Mouse (Mus musculus) limb, embryonic 15.5 days (tissue): ENCODE data around the gene Oxsm. TPM values are rescaled to one million over a fixed set of nuclear protein-coding genes. Genes with fewer than 3 reads are reported as not detected.

Experiments used
- ATAC-seq: fragments of 200-750 bp; cut with Nextera tagmentation; 2 replicates; pipeline ENCODE4 v1.8.0; 2017; ENCODE audit warnings: low read depth, moderate TSS enrichment; ENCODE audit not compliant: insufficient number of reproducible peaks, low FRiP score, low TSS enrichment
- H3K27ac ChIP-seq: fragments of 300-500 bp; sonication (generic); 2 replicates; pipeline ENCODE4 v1.5.1; 2015; ENCODE audit warnings: moderate library complexity, mild to moderate bottlenecking, inconsistent platforms
- H3K27me3 ChIP-seq: fragments of 300-500 bp; sonication (generic); 2 replicates; pipeline ENCODE4 v1.6.1; 2015; ENCODE audit warnings: inconsistent platforms
- H3K36me3 ChIP-seq: fragments of 300-500 bp; sonication (generic); 2 replicates; pipeline ENCODE4 v1.6.1; 2015; ENCODE audit warnings: inconsistent platforms
- H3K4me1 ChIP-seq: fragments of 300-500 bp; sonication (generic); 2 replicates; pipeline ENCODE4 v1.6.1; 2015; ENCODE audit warnings: inconsistent platforms
- H3K4me2 ChIP-seq: fragments of 300-500 bp; sonication (generic); 2 replicates; pipeline ENCODE4 v1.6.1; 2015; ENCODE audit warnings: mild to moderate bottlenecking, inconsistent platforms
- H3K4me3 ChIP-seq: fragments of 300-500 bp; sonication (generic); 2 replicates; pipeline ENCODE4 v1.5.1; 2015; ENCODE audit warnings: mild to moderate bottlenecking, inconsistent platforms
- H3K9ac ChIP-seq: fragments of 300-500 bp; sonication (generic); 2 replicates; pipeline ENCODE4 v1.6.1; 2015; ENCODE audit warnings: inconsistent platforms
- H3K9me3 ChIP-seq: fragments of 300-500 bp; sonication (generic); 2 replicates; pipeline ENCODE4 v1.6.1; 2016; ENCODE audit warnings: inconsistent platforms
- WGBS: fragments of 180-500 bp; shearing (Covaris S2); methylation state at CpG from one replicate; pipeline ENCODE4 v1.1.7; 2015; 5-methylcytosine and 5-hydroxymethylcytosine counted together
- polyA plus RNA-seq: library from polyadenylated mRNA; unstranded; fragments of >200 nt; fragmentation: Nextera tagmentation; extraction: Ambion mirVana; gene quantifications from 2 replicates; pipeline ENCODE4 v1.2.1, GENCODE M21; 2015

The Oxsm gene
- polyA plus RNA-seq, 1 experiment from 2014 or later, result 2.3 TPM

DNA sequence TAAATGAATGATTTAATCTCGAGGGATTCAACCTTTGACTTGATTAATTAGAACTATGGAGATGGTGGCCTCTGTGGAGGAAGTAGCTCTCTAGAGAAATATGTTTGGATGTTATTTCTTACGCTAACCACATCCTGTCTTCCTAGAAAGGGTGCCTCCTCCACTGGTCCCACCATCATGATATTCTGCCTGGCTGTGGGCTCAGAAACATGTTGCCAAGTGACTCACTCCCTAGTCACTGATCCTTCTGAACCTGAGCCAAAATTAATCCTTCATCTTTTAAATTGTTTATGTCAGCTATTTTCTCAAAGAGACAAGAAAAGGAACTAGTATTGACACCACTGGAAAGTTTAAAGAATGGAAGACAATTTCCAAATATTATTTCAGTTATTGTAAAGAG lies 6.6 kb upstream of the Oxsm start:
- peaks cover 36% of the 10 kb centered on the region for H3K36me3 ChIP-seq
- no peak overlapping the region for H3K4me2 ChIP-seq
- H3K4me1 ChIP-seq, result no peaks in the 10 kb centered on the region
- 74% methylated on average over 2 of the region's 2 CpGs for WGBS
- ATAC-seq, result no peak
- H3K4me3 ChIP-seq, result no peak overlapping the region
- H3K27me3 ChIP-seq, result no peaks in the 10 kb centered on the region
- no peak overlapping the region for H3K9ac ChIP-seq
- H3K27ac ChIP-seq, result no peak overlapping the region
- H3K9me3 ChIP-seq, result no peaks in the 10 kb centered on the region

DNA sequence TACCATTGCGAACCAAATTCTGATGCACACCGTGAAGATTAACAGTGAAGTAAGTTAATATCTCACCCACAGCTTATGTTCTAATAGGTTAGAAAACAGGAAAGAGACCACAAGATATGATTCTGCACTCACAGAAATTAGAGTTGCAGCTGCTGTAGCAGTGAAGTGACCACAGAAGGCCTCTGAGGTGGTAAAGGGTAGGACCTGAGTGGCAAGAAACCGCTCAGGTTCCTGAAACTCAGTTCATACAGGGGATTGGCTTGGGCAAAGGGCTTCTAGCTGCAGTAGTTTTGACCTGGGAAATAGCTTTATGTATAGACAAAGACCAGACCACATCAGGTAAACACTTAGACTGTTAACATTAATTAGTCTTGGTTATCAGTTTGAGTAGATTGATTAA lies 6.1 kb upstream of the Oxsm start:
- Histone ChIP-seq H3K4me3 (no peak overlapping the region), H3K4me2 (no peak overlapping the region), H3K27me3 (no peaks in the 10 kb centered on the region), H3K9ac (no peak overlapping the region), H3K36me3 (peaks cover 35% of the 10 kb centered on the region), H3K4me1 (no peaks in the 10 kb centered on the region), H3K9me3 (no peaks in the 10 kb centered on the region), H3K27ac (no peak overlapping the region)
- WGBS, result 89% methylated on average over 3 of the region's 3 CpGs
- no peak for ATAC-seq

- peak overlapping the region; percentile 74 for H3K4me3 ChIP-seq
- peak overlapping the region; percentile 56 for H3K4me2 ChIP-seq
- 67% methylated on average over 3 of the region's 3 CpGs for WGBS
- 0 out of 2 replicates have a peak, but pooled peaks cover 7% of the 10 kb centered on the region for H3K4me1 ChIP-seq
- peaks cover 9% of the 10 kb centered on the region for H3K36me3 ChIP-seq
- ATAC-seq, result no peak
- H3K27me3 ChIP-seq, result no peaks in the 10 kb centered on the region
- no peak overlapping the region for H3K9ac ChIP-seq
- H3K9me3 ChIP-seq, result no peaks in the 10 kb centered on the region
- H3K27ac ChIP-seq, result no peak overlapping the region
These were observed 491 bp upstream of the Oxsm start for GRCm38 (mm10) chr14:16250099-16250498.

- 14% methylated on average over 9 of the region's 9 CpGs for WGBS
- H3K27ac ChIP-seq, result peak overlapping the region; percentile 89; the same call in 1 of the 2 replicates
- no peak for ATAC-seq
These were observed 928 bp downstream of the Oxsm start for GRCm38 (mm10) chr14:16248603-16249157.

DNA sequence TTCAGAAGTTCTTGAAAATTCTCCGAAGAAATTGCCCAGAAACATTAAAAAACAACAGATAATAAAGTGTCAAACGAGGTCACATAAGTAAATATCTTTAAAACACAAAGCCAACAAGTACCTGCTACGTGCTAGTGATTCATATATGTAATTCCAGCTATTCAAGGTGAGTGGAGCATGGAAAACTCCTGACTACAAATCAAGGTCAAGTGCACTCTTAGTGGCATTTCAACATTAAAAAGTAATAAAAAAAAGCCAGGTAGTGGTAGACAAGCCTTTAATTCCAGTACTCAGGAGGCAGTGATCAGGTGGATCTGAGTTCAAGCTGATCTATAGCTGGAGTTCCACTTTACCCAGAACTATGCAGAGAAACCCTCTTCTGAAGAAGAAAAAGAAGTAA lies 1.5 kb downstream of the Oxsm start:
- H3K27ac ChIP-seq, result no peak overlapping the region
- 0 out of 2 replicates have a peak overlapping the region, but pooled peaks have one; percentile 74 for H3K4me3 ChIP-seq
- no peaks in the 10 kb centered on the region for H3K9me3 ChIP-seq
- 76% methylated on average over 3 of the region's 3 CpGs for WGBS
- no peaks in the 10 kb centered on the region for H3K27me3 ChIP-seq
- ATAC-seq, result no peak
- H3K36me3 ChIP-seq, result no peaks in the 10 kb centered on the region
- no peak overlapping the region for H3K9ac ChIP-seq
- peaks cover 10% of the 10 kb centered on the region; the same call in 1 of the 2 replicates for H3K4me1 ChIP-seq
- peak overlapping the region; percentile 56 for H3K4me2 ChIP-seq

More at GRCm38 (mm10) chr14:16248603-16249157, 928 bp downstream of the Oxsm start:
- Histone ChIP-seq H3K9me3 (no peaks in the 10 kb centered on the region), H3K4me1 (peaks cover 9% of the 10 kb centered on the region; the same call in 1 of the 2 replicates), H3K4me3 (peak overlapping the region; percentile 74), H3K36me3 (no peaks in the 10 kb centered on the region), H3K4me2 (peak overlapping the region; percentile 56), H3K9ac (peak overlapping the region; percentile 88), H3K27me3 (no peaks in the 10 kb centered on the region)

DNA sequence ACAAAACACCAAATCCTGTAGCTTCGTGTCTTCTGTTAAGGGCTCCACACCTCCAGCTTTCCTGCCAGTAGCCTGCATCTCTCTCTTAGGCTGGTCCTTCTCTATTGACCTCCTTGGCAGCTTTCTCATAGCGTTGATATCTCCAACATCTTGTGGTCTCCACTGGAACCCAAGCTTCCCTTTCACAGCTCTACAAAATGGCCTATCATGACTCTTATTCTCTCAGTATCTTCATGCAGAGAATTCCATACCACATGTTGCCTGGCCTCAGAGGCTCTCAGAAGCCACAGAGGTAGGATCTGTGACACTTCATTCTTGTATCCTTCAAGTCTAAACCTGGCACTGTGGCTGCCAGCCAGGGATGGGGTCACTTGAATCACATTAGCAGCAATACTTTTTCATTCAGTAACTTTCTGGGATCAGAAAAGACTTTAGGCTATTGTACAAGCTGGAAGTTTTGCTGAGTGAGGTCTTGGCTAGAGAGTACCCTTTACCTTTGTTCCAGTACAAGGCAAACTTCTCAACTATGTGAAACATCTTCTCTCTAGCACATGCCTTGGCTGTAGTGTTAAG lies 3.2 kb downstream of the Oxsm start:
- no peak for ATAC-seq
- Histone ChIP-seq H3K36me3 (no peaks in the 10 kb centered on the region), H3K4me2 (no peak overlapping the region), H3K9me3 (no peaks in the 10 kb centered on the region), H3K4me1 (peaks cover 15% of the 10 kb centered on the region), H3K9ac (no peak overlapping the region), H3K27me3 (no peaks in the 10 kb centered on the region), H3K27ac (no peak overlapping the region), H3K4me3 (no peak overlapping the region)
- WGBS, result 91% methylated on average over 2 of the region's 2 CpGs

DNA sequence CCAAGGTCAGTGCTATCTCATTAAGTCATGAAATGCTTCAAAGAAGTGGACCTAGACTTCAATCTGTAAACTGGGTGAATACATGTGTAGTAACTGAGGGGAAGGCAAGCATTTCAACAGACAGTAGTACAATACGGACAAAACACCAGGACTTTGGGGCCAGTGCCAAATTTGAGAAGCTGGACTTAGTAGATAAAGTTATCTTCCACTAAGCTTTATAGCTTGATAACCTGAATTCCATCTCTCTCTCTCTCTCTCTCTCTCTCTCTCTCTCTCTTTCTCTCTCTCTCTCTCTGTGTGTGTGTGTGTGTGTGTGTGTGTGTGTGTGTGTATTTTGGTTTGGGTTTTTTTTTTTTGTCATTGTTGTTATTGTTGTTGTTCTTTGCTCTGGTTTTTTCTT lies 4.5 kb downstream of the Oxsm start:
- 63% methylated on average over 1 of the region's 1 CpGs for WGBS
- Histone ChIP-seq H3K4me1 (peaks cover 15% of the 10 kb centered on the region), H3K27me3 (no peaks in the 10 kb centered on the region), H3K36me3 (no peaks in the 10 kb centered on the region), H3K27ac (no peak overlapping the region), H3K9me3 (no peaks in the 10 kb centered on the region), H3K4me3 (no peak overlapping the region), H3K9ac (no peak overlapping the region), H3K4me2 (no peak overlapping the region)
- no peak for ATAC-seq

GRCm38 (mm10) chr14:16244370-16244769 lies 5.2 kb downstream of the Oxsm start:
- Histone ChIP-seq H3K4me3 (no peak overlapping the region), H3K27ac (no peak overlapping the region), H3K9me3 (no peaks in the 10 kb centered on the region), H3K27me3 (no peaks in the 10 kb centered on the region), H3K4me1 (peaks cover 15% of the 10 kb centered on the region), H3K36me3 (no peaks in the 10 kb centered on the region), H3K4me2 (no peak overlapping the region), H3K9ac (no peak overlapping the region)
- ATAC-seq, result no peak
- 57% methylated on average over 2 of the region's 2 CpGs for WGBS

- H3K27ac ChIP-seq, result peak overlapping the region; percentile 77
- peaks cover 15% of the 10 kb centered on the region for H3K4me1 ChIP-seq
- no peaks in the 10 kb centered on the region for H3K9me3 ChIP-seq
- H3K36me3 ChIP-seq, result no peaks in the 10 kb centered on the region
- 20% methylated on average over 10 of the region's 10 CpGs for WGBS
- peak overlapping the region; percentile 60 for H3K4me3 ChIP-seq
- ATAC-seq, result no peak
- H3K27me3 ChIP-seq, result no peaks in the 10 kb centered on the region
- peak overlapping the region; percentile 58 for H3K9ac ChIP-seq
- H3K4me2 ChIP-seq, result peak overlapping the region; percentile 66
These were observed 5.9 kb downstream of the Oxsm start for GRCm38 (mm10) chr14:16243603-16244209.

DNA sequence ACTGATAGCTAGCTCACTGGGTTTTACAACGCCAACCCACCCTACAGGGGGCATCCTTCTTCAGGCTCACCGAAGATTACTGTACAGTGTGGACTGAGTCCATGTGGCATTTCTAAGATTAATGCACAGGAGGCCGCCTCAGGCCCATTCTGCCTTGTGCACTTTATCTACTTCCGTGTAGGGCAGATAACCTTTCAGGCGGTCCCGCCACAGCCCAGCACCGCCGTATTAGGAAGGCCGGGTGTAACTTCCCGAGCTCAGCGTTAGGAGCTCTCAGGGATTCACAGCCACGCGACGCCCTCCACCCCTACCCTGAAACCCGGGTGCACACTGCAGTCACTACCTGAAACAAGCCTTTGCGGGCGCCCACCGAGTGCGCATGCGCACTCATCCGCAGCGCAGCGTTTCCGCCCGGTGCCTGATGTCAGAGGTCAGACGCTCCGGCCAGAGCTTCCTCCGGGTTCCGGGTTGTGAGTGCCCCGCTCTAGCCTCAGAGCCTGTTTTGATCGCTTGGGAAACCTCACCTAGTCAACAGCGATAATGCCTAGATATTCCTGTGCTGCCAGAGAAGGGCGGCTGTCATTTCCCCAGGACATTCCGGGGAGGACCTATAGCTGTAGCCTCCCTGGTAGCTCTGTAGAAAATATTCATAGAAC lies 6.5 kb downstream of the Oxsm start:
- Histone ChIP-seq H3K9ac (peak overlapping the region; percentile 58), H3K9me3 (no peaks in the 10 kb centered on the region), H3K4me2 (peak overlapping the region; percentile 66), H3K27ac (peak overlapping the region; percentile 77), H3K27me3 (no peaks in the 10 kb centered on the region), H3K4me1 (peaks cover 8% of the 10 kb centered on the region), H3K4me3 (peak overlapping the region; percentile 60), H3K36me3 (no peaks in the 10 kb centered on the region)
- WGBS, result 3% methylated on average over 34 of the region's 34 CpGs
- ATAC-seq, result peak; percentile 70

DNA sequence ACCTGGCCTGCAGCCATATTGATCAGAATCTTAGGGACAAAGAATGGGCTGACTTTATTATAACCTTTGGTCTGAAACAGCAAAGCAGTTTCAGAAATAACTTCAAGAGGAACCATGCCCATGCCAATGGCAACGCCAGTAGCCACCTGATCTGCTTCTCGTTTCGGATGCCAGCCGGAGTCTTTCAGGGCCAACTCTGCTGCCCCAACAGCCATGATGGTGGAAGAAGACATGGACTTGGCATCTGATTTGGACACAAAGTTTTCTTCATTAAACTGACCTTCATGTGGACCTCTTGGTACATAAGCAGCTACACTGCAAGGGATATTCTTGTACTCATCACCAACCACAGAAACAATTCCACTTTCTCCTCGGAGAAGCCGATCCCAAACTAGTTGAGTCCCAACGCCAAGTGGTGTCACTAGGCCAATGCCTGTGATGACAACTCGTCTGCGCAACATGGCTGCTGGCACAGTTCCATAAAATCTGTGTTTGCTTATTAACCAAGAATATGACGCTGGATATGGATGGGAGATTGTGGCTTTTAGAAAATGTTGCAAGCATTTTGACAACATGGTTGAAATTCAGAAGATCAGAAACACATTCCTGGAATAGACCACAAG lies 7.3 kb downstream of the Oxsm start:
- H3K4me2 ChIP-seq, result peak overlapping the region; percentile 66; the same call in 1 of the 2 replicates

More for the DNA sequence above, 7.3 kb downstream of the Oxsm start:
- Histone ChIP-seq H3K27me3 (no peaks in the 10 kb centered on the region), H3K27ac (no peak overlapping the region), H3K9ac (no peak overlapping the region), H3K9me3 (no peaks in the 10 kb centered on the region), H3K4me3 (peak overlapping the region; percentile 60), H3K36me3 (no peaks in the 10 kb centered on the region), H3K4me1 (peaks cover 8% of the 10 kb centered on the region)
- ATAC-seq, result no peak
- WGBS, result 94% methylated on average over 10 of the region's 10 CpGs
